Mouse (Mus musculus): ENCODE measurements around the gene Vegfb. TPM values are rescaled to one million over a fixed set of nuclear protein-coding genes. Genes with fewer than 3 reads are reported as not detected.

The Vegfb gene
- polyA plus RNA-seq (2012; ENCODE audit: low replicate concordance), result 68.2 and 125 TPM in 2 replicates

GRCm38 (mm10) chr19:6987061-6987903, at the start of gene Vegfb:
Gene Vegfb (minus strand): TSS chr19:6987651.

GRCm38 (mm10) chr19:7019191-7019590, 31.7 kb upstream of the Vegfb start, which contains the start of gene Fermt3:
Gene Fermt3 (minus strand): TSS chr19:7019469.

GRCm38 (mm10) chr19:6996006-6996405, 8.6 kb upstream of the Vegfb start, which contains the start of the genes Nudt22 and Trpt1:
Gene Nudt22 (minus strand): TSS chr19:6996117.
Gene Trpt1 (plus strand): TSS chr19:6996131.

GRCm38 (mm10) chr19:6992011-6992858, 4.8 kb upstream of the Vegfb start, which contains the start of gene Dnajc4:
Gene Dnajc4 (minus strand): TSS chr19:6992572.

DNA sequence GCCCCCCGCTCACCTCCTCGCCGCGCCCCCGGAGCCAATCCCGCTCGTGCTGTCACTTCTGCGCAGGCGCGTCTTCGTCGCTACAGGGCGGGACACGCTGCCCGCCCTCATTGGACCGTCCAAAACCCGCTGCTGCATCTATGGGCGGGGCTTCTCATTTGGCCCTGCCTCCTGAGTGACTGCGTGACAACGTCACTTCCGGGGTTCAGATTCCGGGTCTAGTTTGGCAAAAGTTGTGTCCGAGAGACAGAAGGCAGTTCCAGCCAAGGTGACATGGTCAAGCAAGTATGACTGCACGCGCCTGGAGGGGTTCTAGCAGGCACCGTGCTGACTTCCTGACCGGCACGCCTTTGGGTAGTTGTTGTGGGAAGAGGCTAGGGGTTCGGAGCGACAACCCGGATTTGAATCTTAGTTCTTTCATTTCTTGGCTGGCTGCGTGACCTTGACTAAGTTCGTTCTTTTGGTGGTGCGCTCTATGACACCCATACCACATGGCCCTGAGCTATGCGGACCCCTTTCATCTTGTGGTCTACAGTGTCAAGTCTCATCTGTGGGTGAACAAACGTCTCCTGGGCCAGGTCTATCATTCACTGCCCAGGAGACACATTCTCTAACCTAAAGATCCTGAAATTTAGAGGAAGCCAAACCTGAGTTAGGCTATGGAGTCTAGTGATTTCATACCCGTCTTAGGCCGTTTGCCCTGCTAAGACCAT, 6.9 kb downstream of the Vegfb start, which contains the start of gene Fkbp2:
Fkbp2 (minus strand) TSS at position 121 of the 713 bp plus-strand sequence.

DNA sequence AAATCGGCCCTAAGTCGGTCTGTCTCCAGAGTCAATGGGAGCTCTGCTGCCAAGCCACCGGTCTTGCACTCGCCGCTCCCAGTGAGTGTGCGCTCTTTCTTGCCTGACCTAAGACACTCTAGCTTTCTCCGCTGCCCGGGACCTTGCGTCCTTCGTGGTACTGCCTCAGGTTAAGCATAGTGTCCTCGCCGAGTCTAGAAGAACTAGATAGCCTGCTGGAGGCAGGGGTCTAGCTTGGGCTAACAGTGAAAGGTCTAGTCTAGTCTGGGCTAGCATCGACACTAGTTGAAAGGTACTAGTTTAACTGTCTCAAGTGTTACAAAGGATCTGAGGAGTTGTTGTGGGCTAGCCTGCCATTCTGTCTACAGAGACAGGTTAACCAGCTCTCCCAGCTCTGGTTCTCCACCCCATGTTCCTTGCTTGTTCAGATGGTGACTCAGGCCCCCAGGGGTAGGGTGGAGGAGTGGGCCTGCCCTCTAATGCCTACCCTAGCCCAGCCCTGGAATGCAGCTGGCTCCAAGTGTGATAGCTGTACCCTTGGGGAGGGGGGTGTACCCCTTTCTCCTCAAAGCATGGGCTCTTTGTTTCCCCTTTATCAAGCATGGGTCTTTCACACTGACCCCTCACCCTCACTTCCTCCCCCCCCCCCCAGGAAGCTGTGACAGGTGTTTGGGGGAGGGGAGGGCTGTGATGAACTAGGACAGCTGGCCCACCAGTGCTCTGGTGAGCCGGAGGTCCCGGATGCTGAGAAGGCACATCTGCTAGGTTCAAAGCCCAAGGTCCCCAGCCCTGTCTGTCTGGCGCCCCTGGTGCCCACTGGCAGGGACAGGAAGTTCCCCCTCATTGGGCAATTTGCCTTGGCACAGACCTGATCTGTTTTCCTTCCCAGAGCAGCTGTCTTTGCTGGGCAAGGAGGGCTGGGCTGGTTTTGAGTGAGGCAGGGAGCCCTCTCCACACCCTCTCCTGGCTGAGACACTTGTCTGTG, 11.6 kb downstream of the Vegfb start, which contains the start of gene Plcb3:
Plcb3 (minus strand) TSS at position 934 of the 985 bp plus-strand sequence.

GRCm38 (mm10) chr19:6974211-6975205, 12.9 kb downstream of the Vegfb start, which contains the start of gene Ppp1r14b:
Gene Ppp1r14b (plus strand): TSS chr19:6974968.

GRCm38 (mm10) chr19:6942249-6942691, 45.2 kb downstream of the Vegfb start, which contains the start of gene Gpr137:
Gene Gpr137 (minus strand): TSS chr19:6942480.

GRCm38 (mm10) chr19:6941372-6942248, 45.8 kb downstream of the Vegfb start, which contains the start of gene Bad:
Gene Bad (plus strand): TSS chr19:6941861.

DNA sequence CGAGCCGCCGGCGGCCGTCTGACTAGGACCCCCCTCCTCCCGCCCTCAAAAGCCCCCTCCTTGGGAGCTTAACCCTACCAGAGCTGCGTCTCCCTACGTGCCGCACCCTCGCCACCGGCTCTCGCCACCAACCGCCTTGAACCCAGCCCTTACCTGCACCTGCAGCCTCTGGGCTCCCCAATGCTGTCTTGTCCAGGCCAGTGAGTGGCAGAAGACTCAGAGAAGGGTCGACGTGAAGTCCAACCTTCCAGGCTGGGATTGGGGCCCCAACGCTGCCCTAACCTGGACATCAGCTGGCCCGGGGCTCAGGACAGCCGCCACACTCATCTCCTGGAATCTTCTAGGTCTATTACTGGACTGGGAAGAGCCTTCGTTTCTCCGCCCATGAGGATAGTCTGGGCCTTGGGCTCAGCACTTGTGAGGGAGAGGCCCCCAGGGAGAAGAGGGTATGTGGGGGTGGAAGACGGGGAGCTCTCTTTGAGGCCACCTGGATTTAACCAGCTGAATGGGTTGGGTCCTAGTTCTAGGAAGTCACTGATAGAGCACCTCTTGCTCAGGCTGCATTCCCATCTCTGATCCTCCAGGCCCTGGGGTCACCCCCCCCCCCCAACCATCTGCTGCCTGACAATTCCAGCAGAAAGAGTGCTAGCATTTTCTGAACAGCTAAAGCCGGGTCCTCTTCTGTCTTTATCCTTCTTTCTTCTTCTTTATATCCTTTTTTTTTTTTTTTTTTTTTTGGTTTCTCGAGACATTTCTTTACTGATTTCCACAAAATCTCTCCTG, 53.1 kb downstream of the Vegfb start, which contains the start of gene Kcnk4:
Kcnk4 (minus strand) TSS at position 321 of the 783 bp plus-strand sequence.

Other genes with a start within 250 kb of the Vegfb start
- 41.3 and 41.4 TPM in 2 replicates for gene Rps6ka4, start 147.0 kb downstream of the Vegfb start, polyA plus RNA-seq (2012; ENCODE audit: low replicate concordance)
- gene Ccdc88b, start 129.4 kb downstream of the Vegfb start, polyA plus RNA-seq (2012; ENCODE audit: low replicate concordance), result 8.8 and 20.9 TPM in 2 replicates
- gene Trmt112, start 78.0 kb downstream of the Vegfb start, polyA plus RNA-seq (2012; ENCODE audit: low replicate concordance), result 80.0 and 128 TPM in 2 replicates
- gene Prdx5, start 77.5 kb downstream of the Vegfb start, polyA plus RNA-seq (2012; ENCODE audit: low replicate concordance), result 88.9 and 116 TPM in 2 replicates
- gene Esrra, start 65.8 kb downstream of the Vegfb start, polyA plus RNA-seq (2012; ENCODE audit: low replicate concordance), result 67.0 and 113 TPM in 2 replicates
- 0.41 TPM in 1 of 2 replicates, not detected in the other for gene Catsperz, start 62.3 kb downstream of the Vegfb start, polyA plus RNA-seq (2012; ENCODE audit: low replicate concordance)
- gene Kcnk4, start 53.1 kb downstream of the Vegfb start, polyA plus RNA-seq (2012; ENCODE audit: low replicate concordance), result not detected in 2 replicates
- 89.7 and 101 TPM in 2 replicates for gene Bad, start 45.8 kb downstream of the Vegfb start, polyA plus RNA-seq (2012; ENCODE audit: low replicate concordance)
- 65.6 and 67.0 TPM in 2 replicates for gene Gpr137, start 45.2 kb downstream of the Vegfb start, polyA plus RNA-seq (2012; ENCODE audit: low replicate concordance)
- gene Ppp1r14b, start 12.7 kb downstream of the Vegfb start, polyA plus RNA-seq (2012; ENCODE audit: low replicate concordance), result 452 and 665 TPM in 2 replicates
- gene Plcb3, start 11.2 kb downstream of the Vegfb start, polyA plus RNA-seq (2012; ENCODE audit: low replicate concordance), result 22.0 and 26.6 TPM in 2 replicates
- gene Fkbp2, start 7.2 kb downstream of the Vegfb start, polyA plus RNA-seq (2012; ENCODE audit: low replicate concordance), result 128 and 745 TPM in 2 replicates
- 15.2 and 25.4 TPM in 2 replicates for gene Dnajc4, start 4.9 kb upstream of the Vegfb start, polyA plus RNA-seq (2012; ENCODE audit: low replicate concordance)
- 14.4 and 26.7 TPM in 2 replicates for gene Nudt22, start 8.5 kb upstream of the Vegfb start, polyA plus RNA-seq (2012; ENCODE audit: low replicate concordance)
- 0.27 and 2.1 TPM in 2 replicates for gene Trpt1, start 8.5 kb upstream of the Vegfb start, polyA plus RNA-seq (2012; ENCODE audit: low replicate concordance)
- gene Fermt3, start 31.8 kb upstream of the Vegfb start, polyA plus RNA-seq (2012; ENCODE audit: low replicate concordance), result 599 and 891 TPM in 2 replicates
- gene Stip1, start 52.3 kb upstream of the Vegfb start, polyA plus RNA-seq (2012; ENCODE audit: low replicate concordance), result 38.3 and 182 TPM in 2 replicates
- gene Macrod1, start 69.2 kb upstream of the Vegfb start, polyA plus RNA-seq (2012; ENCODE audit: low replicate concordance), result 7.0 and 13.3 TPM in 2 replicates
- gene Flrt1, start 118.1 kb upstream of the Vegfb start, polyA plus RNA-seq (2012; ENCODE audit: low replicate concordance), result 0.06 TPM in 1 of 2 replicates, not detected in the other
- gene Otub1, start 218.7 kb upstream of the Vegfb start, polyA plus RNA-seq (2012; ENCODE audit: low replicate concordance), result 123 and 146 TPM in 2 replicates
- 212 and 399 TPM in 2 replicates for gene Cox8a, start 230.0 kb upstream of the Vegfb start, polyA plus RNA-seq (2012; ENCODE audit: low replicate concordance)